Mouse (Mus musculus) MEL (cell line): ENCODE results near the gene Tnc. TPM values are rescaled to one million over a fixed set of nuclear protein-coding genes. Genes with fewer than 3 reads are reported as not detected.

Experiments
- DNase-seq: peaks from one replicate; pipeline ENCODE4 v3.0.0; 2011; ENCODE audit warnings: low read depth, low spot score
- H3K27ac ChIP-seq: 2 replicates; pipeline ENCODE4 v1.5.1; 2012; ENCODE audit warnings: low read depth, mild to moderate bottlenecking, control low read depth, low read length, moderate library complexity; ENCODE audit not compliant: control insufficient read depth
- H3K27me3 ChIP-seq, 2 experiments: fragments of 150-350 bp in 1 of 2; sonication (generic) in 1 of 2; 2 replicates each; pipeline ENCODE4 v1.6.1; 2012; ENCODE audit warnings: low read length in 2 of 2, mild to moderate bottlenecking in 2 of 2, improper control_type of control experiment in 1 of 2, moderate library complexity in 1 of 2; ENCODE audit not compliant: insufficient read depth in 2 of 2, control insufficient read depth in 1 of 2
- H3K36me3 ChIP-seq, 2 experiments: 2 replicates each; pipeline ENCODE4 v1.6.1; 2012 to 2014; ENCODE audit warnings: low read length in 2 of 2, improper control_type of control experiment in 1 of 2, inconsistent platforms in 1 of 2, mild to moderate bottlenecking in 1 of 2; ENCODE audit not compliant: insufficient read depth in 2 of 2, control insufficient read depth in 1 of 2
- H3K4me1 ChIP-seq, 2 experiments: fragments of 150-350 bp in 1 of 2; sonication (generic) in 1 of 2; 2 replicates each; pipeline ENCODE4 v1.6.1; 2012; ENCODE audit warnings: low read length in 2 of 2, improper control_type of control experiment in 1 of 2, mild to moderate bottlenecking in 1 of 2; ENCODE audit not compliant: insufficient read depth in 2 of 2, control insufficient read depth in 1 of 2
- H3K4me3 ChIP-seq, 2 experiments: fragments of 150-350 bp in 1 of 2; sonication (generic) in 1 of 2; 2 replicates each; pipeline ENCODE4 v1.5.1; 2012; ENCODE audit warnings: low read depth in 2 of 2, low read length in 2 of 2, mild to moderate bottlenecking in 2 of 2, moderate library complexity in 2 of 2, control low read depth in 1 of 2, improper control_type of control experiment in 1 of 2; ENCODE audit not compliant: control insufficient read depth in 1 of 2, insufficient read depth in 1 of 2
- H3K79me2 ChIP-seq: 2 replicates; pipeline ENCODE4 v1.6.1; 2012; ENCODE audit warnings: mild to moderate bottlenecking, low read length, moderate library complexity; ENCODE audit not compliant: control insufficient read depth, poor library complexity, insufficient read depth
- H3K9ac ChIP-seq: 2 replicates; pipeline ENCODE4 v1.6.1; 2012; ENCODE audit warnings: low read depth, mild to moderate bottlenecking, control low read depth, low read length, moderate library complexity; ENCODE audit not compliant: control insufficient read depth, poor library complexity, severe bottlenecking
- H3K9me3 ChIP-seq: fragments of 150-350 bp; sonication (generic); replicated peaks from 2 replicates; pipeline ENCODE4 v1.6.1; 2012; ENCODE audit warnings: mild to moderate bottlenecking, low read length, improper control_type of control experiment, moderate library complexity; ENCODE audit not compliant: insufficient read depth
- CHD1 ChIP-seq: IDR thresholded peaks from 2 replicates; pipeline ENCODE4 v1.6.1; 2012; ENCODE audit warnings: low read depth, mild to moderate bottlenecking, inconsistent platforms, low read length, improper control_type of control experiment
- CTCF ChIP-seq, 3 experiments: IDR thresholded peaks in 2 of 3; conservative IDR thresholded peaks in 1 of 3; 2 replicates each; pipeline ENCODE4 v1.5.1; 2011 to 2012; ENCODE audit warnings: low read length in 3 of 3, low read depth in 2 of 3, mild to moderate bottlenecking in 2 of 3, improper control_type of control experiment in 1 of 3, inconsistent platforms in 1 of 3, mixed read lengths in 1 of 3, moderate library complexity in 1 of 3; ENCODE audit not compliant: control insufficient read depth in 1 of 3, insufficient read depth in 1 of 3, poor library complexity in 1 of 3, severe bottlenecking in 1 of 3
- ETS1 ChIP-seq: IDR thresholded peaks from 2 replicates; pipeline ENCODE4 v1.6.1; 2012; ENCODE audit warnings: low read depth, mild to moderate bottlenecking, inconsistent platforms, low read length, improper control_type of control experiment, moderate library complexity
- GABPA ChIP-seq: IDR thresholded peaks from 2 replicates; pipeline ENCODE4 v1.6.1; 2012; ENCODE audit warnings: low read depth, mild to moderate bottlenecking, inconsistent platforms, low read length, improper control_type of control experiment, moderate library complexity
- GATA1 ChIP-seq: IDR thresholded peaks from 2 replicates; pipeline ENCODE4 v1.6.1; 2011; ENCODE audit warnings: low read depth, low read length, improper control_type of control experiment
- HCFC1 ChIP-seq: IDR thresholded peaks from 2 replicates; pipeline ENCODE4 v1.6.1; 2012; ENCODE audit warnings: low read depth, mild to moderate bottlenecking, inconsistent platforms, low read length, improper control_type of control experiment, moderate library complexity
- MAX ChIP-seq: IDR thresholded peaks from 2 replicates; pipeline ENCODE4 v1.6.1; 2011; ENCODE audit warnings: low read length, improper control_type of control experiment
- MAZ ChIP-seq: IDR thresholded peaks from 2 replicates; pipeline ENCODE4 v1.6.1; 2012; ENCODE audit warnings: low read depth, mild to moderate bottlenecking, inconsistent platforms, low read length, improper control_type of control experiment
- MEF2A ChIP-seq: IDR thresholded peaks from 2 replicates; pipeline ENCODE4 v1.6.1; 2014; ENCODE audit warnings: low read depth, mild to moderate bottlenecking, inconsistent platforms, low read length, improper control_type of control experiment; ENCODE audit not compliant: poor library complexity, insufficient replicate concordance, severe bottlenecking; ENCODE audit errors: extremely low read depth
- MXI1 ChIP-seq: IDR thresholded peaks from 2 replicates; pipeline ENCODE4 v1.6.1; 2011; ENCODE audit warnings: mild to moderate bottlenecking, low read depth, low read length, improper control_type of control experiment
- MYB ChIP-seq: IDR thresholded peaks from 2 replicates; pipeline ENCODE4 v1.6.1; 2011; ENCODE audit warnings: mild to moderate bottlenecking, low read depth, low read length, improper control_type of control experiment
- MYC ChIP-seq: IDR thresholded peaks from 2 replicates; pipeline ENCODE4 v1.6.1; 2011; ENCODE audit warnings: low read depth, mild to moderate bottlenecking, low read length, improper control_type of control experiment, moderate library complexity
- NELFE ChIP-seq: IDR thresholded peaks from 2 replicates; pipeline ENCODE4 v1.6.1; 2011; ENCODE audit warnings: low read depth, low read length, improper control_type of control experiment
- NRF1 ChIP-seq: IDR thresholded peaks from 2 replicates; pipeline ENCODE4 v1.6.1; 2014; ENCODE audit warnings: low read depth, mild to moderate bottlenecking, inconsistent platforms, low read length, improper control_type of control experiment, moderate library complexity; ENCODE audit not compliant: poor library complexity, insufficient read depth, severe bottlenecking
- RAD21 ChIP-seq: IDR thresholded peaks from 2 replicates; pipeline ENCODE4 v1.6.1; 2011; ENCODE audit warnings: mild to moderate bottlenecking, low read depth, low read length, improper control_type of control experiment
- TCF12 ChIP-seq: IDR thresholded peaks from 2 replicates; pipeline ENCODE4 v1.6.1; 2014; ENCODE audit warnings: low read depth, mild to moderate bottlenecking, inconsistent platforms, low read length, improper control_type of control experiment, moderate library complexity
- USF1 ChIP-seq: IDR thresholded peaks from 2 replicates; pipeline ENCODE4 v1.6.1; 2014; ENCODE audit warnings: low read depth, mild to moderate bottlenecking, inconsistent platforms, low read length, improper control_type of control experiment, moderate library complexity
- polyA plus RNA-seq, 2 experiments: library from polyadenylated mRNA; stranded (reverse) in 1 of 2; unstranded in 1 of 2; fragments of >175 nt in 1 of 2; fragments of >200 nt in 1 of 2; gene quantifications; 2 replicates each; pipeline versions ENCODE4 v1.2.1 to v1.2.4; 2012; ENCODE audit warnings: low replicate concordance in 2 of 2, low read depth in 1 of 2; ENCODE audit not compliant: insufficient read length in 2 of 2, insufficient read depth in 1 of 2, missing spikeins in 1 of 2
- total RNA-seq: library from RNA; depleted of rRNA; stranded (reverse); fragments of 300-350 nt; gene quantifications from 2 replicates; pipeline ENCODE4 v1.2.3, GENCODE M21; 2012

The Tnc gene
- total and polyA plus RNA-seq, 3 experiments, result not detected

DNA sequence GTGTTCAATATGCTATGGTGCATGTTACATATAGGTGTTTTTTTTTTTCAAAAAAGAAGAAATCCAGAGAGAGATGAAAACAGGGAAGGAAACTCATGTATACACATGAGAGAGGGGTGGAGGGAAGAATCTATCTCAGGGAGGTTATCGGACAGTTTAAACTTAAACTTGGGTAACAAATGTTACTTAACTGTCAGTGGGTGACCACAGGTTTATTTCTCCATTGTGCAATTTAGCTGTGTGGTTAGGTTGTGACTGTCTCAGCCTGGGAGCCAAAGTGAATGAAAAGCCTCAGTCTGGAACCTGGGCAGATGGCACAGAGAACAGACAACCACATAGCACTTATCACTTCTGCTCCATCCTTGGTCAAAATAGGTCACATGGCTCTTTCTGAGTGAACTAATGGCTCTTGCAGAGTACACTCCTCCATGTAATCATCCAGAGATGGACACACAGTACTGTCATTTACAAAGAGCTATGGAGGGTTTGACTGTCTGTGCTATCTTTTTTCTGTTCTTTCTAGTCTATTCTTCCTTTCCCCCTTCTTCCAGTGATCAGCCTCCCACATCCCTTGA is 39.3 kb upstream of the Tnc start:
- H3K4me1 ChIP-seq, result no peaks in the 10 kb centered on the region
- TF ChIP-seq USF1 (no peak), HCFC1 (no peak), MYB (no peak)
- TF ChIP-seq, all 39 proteins: peak for 0
- no peak for DNase-seq
- Histone ChIP-seq H3K9ac (no peak overlapping the region), H3K9me3 (no peaks in the 10 kb centered on the region), H3K79me2 (no peaks in the 10 kb centered on the region), H3K4me3 (no peak overlapping the region), H3K36me3 (no peaks in the 10 kb centered on the region), H3K27me3 (no peaks in the 10 kb centered on the region), H3K27ac (no peak overlapping the region)

- no peaks in the 10 kb centered on the region for H3K4me1 ChIP-seq
- H3K27me3 ChIP-seq, result no peaks in the 10 kb centered on the region
- no peaks in the 10 kb centered on the region for H3K9me3 ChIP-seq
- no peak for DNase-seq
- H3K36me3 ChIP-seq, result no peaks in the 10 kb centered on the region
- H3K27ac ChIP-seq, result no peak overlapping the region
- no peak overlapping the region for H3K9ac ChIP-seq
- H3K4me3 ChIP-seq, result no peak overlapping the region
- TF ChIP-seq TCF12 (no peak), MYC (no peak), NELFE (no peak), MXI1 (no peak), HCFC1 (no peak), USF1 (no peak), RAD21 (no peak), ETS1 (no peak), CTCF (IDR thresholded peaks at IDR 0.05 in 2 of 3, conservative IDR thresholded peaks at IDR 0.05 in 1 of 3; ENCODE audit: control insufficient read depth in 1 of 3, insufficient read depth in 1 of 3, low read depth in 2 of 3, low read length in 3 of 3, poor library complexity in 1 of 3, severe bottlenecking in 1 of 3) (no peak), GATA1 (no peak), MEF2A (no peak), GABPA (no peak), MAX (no peak), NRF1 (no peak), CHD1 (no peak), MAZ (no peak)
- H3K79me2 ChIP-seq, result no peaks in the 10 kb centered on the region
Measured at GRCm38 (mm10) chr4:64083858-64084257, 37.0 kb upstream of the Tnc start.
